Mouse (Mus musculus): Measurements from ENCODE around the gene Cab39. TPM values are rescaled to one million over a fixed set of nuclear protein-coding genes. Genes with fewer than 3 reads are reported as not detected.

Gene Cab39
- polyA plus RNA-seq, 1 experiment, result 0.93 TPM

DNA sequence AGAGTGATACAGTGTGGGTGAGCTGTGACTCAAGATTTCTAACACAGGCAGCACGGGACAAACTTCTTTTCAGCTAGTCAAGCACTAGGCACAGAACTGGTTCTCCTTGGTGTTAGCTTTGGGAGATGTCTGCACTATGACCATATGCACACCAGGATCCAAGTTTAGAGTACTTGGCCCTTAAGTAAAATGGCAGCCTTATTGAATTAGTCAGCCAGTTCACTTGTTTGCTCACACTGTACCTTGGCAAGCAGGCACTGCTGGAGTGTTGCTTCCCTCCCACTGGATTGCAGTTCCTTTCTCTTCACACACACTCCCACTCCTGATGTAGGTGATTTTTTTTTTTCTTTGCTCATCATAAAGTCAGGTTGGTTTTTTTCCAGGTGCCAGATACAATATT lies 35.8 kb downstream of the Cab39 start:
- H3K9me3 ChIP-seq (ENCODE audit: control insufficient read depth, low read length), result no peaks in the 10 kb centered on the region
- no peak for TF ChIP-seq TAL1 (IDR thresholded peaks at IDR 0.05; ENCODE audit: low read length)
- TF ChIP-seq GATA1 (IDR thresholded peaks at IDR 0.05; ENCODE audit: low read length), result no peak
- peaks cover 52% of the 10 kb centered on the region for H3K36me3 ChIP-seq (ENCODE audit: control insufficient read depth)
- H3K4me1 ChIP-seq (ENCODE audit: control insufficient read depth), result no peaks in the 10 kb centered on the region
- no peaks in the 10 kb centered on the region for H3K27me3 ChIP-seq (ENCODE audit: control insufficient read depth)
- H3K4me3 ChIP-seq (replicated peaks), result no peak overlapping the region

DNA sequence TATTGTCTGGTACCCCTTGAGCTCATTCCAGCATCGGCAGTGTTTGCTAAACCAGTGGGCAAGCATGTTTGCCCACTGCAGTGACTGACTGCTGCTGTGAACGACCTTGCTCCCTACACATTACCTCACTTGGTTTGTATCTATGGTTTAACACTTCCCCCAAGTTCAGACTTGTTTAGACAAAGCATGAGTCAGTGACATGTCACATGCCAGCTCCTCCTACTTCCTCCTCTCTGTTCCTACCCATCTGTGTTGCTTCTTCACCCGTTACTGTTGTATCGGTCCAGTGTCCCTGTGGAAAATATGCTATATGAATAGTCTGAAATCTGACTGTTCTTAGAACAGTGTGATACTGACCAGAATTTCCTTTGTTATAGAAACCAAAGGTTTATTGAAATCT lies 44.8 kb downstream of the Cab39 start:
- H3K4me3 ChIP-seq (replicated peaks), result no peak overlapping the region
- TF ChIP-seq GATA1 (IDR thresholded peaks at IDR 0.05; ENCODE audit: low read length), result no peak
- no peak for TF ChIP-seq TAL1 (IDR thresholded peaks at IDR 0.05; ENCODE audit: low read length)
- peaks cover 81% of the 10 kb centered on the region for H3K36me3 ChIP-seq (ENCODE audit: control insufficient read depth)

DNA sequence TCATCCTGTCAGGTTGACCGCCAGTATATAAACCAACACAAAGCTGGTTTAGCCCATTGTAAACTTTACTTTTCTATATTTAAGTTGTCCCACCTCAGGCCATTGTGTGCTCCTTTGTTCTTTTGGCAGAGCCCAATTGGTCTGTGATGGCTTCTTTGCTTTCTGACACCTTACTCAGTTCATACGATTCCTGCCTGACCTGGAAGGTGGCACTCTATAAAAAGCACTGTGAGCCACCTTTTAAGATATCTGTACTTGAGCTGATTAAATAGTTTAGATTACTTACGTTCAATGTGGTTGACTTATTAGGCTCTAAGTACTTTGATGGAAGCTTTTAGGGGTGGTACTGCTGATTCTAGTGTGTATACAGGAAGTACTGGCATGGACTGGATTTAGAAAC lies 46.1 kb downstream of the Cab39 start:
- H3K4me1 ChIP-seq (ENCODE audit: control insufficient read depth), result peaks cover 8% of the 10 kb centered on the region
- H3K36me3 ChIP-seq (ENCODE audit: control insufficient read depth), result peaks cover 91% of the 10 kb centered on the region
- H3K9me3 ChIP-seq (ENCODE audit: control insufficient read depth, low read length), result no peaks in the 10 kb centered on the region
- TF ChIP-seq TAL1 (IDR thresholded peaks at IDR 0.05; ENCODE audit: low read length) (no peak), GATA1 (IDR thresholded peaks at IDR 0.05; ENCODE audit: low read length) (no peak)
- no peak overlapping the region for H3K4me3 ChIP-seq (replicated peaks)
- H3K27me3 ChIP-seq (ENCODE audit: control insufficient read depth), result no peaks in the 10 kb centered on the region

More for the DNA sequence above, 44.8 kb downstream of the Cab39 start:
- Histone ChIP-seq H3K9me3 (ENCODE audit: control insufficient read depth, low read length) (no peaks in the 10 kb centered on the region), H3K27me3 (ENCODE audit: control insufficient read depth) (no peaks in the 10 kb centered on the region), H3K4me1 (ENCODE audit: control insufficient read depth) (peaks cover 8% of the 10 kb centered on the region)

- Histone ChIP-seq H3K27me3 (ENCODE audit: control insufficient read depth) (no peaks in the 10 kb centered on the region), H3K4me3 (replicated peaks) (no peak overlapping the region), H3K9me3 (ENCODE audit: control insufficient read depth, low read length) (no peaks in the 10 kb centered on the region), H3K4me1 (ENCODE audit: control insufficient read depth) (peaks cover 8% of the 10 kb centered on the region), H3K36me3 (ENCODE audit: control insufficient read depth) (peaks cover 89% of the 10 kb centered on the region)
- TF ChIP-seq GATA1 (IDR thresholded peaks at IDR 0.05; ENCODE audit: low read length), result no peak
- no peak for TF ChIP-seq TAL1 (IDR thresholded peaks at IDR 0.05; ENCODE audit: low read length)
Observed at GRCm38 (mm10) chr1:85839790-85840189, 46.5 kb downstream of the Cab39 start.

GRCm38 (mm10) chr1:85840421-85840820 lies 47.2 kb downstream of the Cab39 start:
- H3K36me3 ChIP-seq (ENCODE audit: control insufficient read depth), result peaks cover 89% of the 10 kb centered on the region
- H3K4me1 ChIP-seq (ENCODE audit: control insufficient read depth), result peaks cover 8% of the 10 kb centered on the region

GRCm38 (mm10) chr1:85842251-85842650 lies 49.0 kb downstream of the Cab39 start:
- Histone ChIP-seq H3K27me3 (ENCODE audit: control insufficient read depth) (no peaks in the 10 kb centered on the region), H3K4me1 (ENCODE audit: control insufficient read depth) (peaks cover 8% of the 10 kb centered on the region), H3K4me3 (replicated peaks) (no peak overlapping the region), H3K36me3 (ENCODE audit: control insufficient read depth) (peaks cover 88% of the 10 kb centered on the region), H3K9me3 (ENCODE audit: control insufficient read depth, low read length) (no peaks in the 10 kb centered on the region)
- TF ChIP-seq TAL1 (IDR thresholded peaks at IDR 0.05; ENCODE audit: low read length) (no peak), GATA1 (IDR thresholded peaks at IDR 0.05; ENCODE audit: low read length) (no peak)

More at GRCm38 (mm10) chr1:85840421-85840820, 47.2 kb downstream of the Cab39 start:
- H3K9me3 ChIP-seq (ENCODE audit: control insufficient read depth, low read length), result no peaks in the 10 kb centered on the region
- no peak overlapping the region for H3K4me3 ChIP-seq (replicated peaks)
- H3K27me3 ChIP-seq (ENCODE audit: control insufficient read depth), result no peaks in the 10 kb centered on the region
- no peak for TF ChIP-seq GATA1 (IDR thresholded peaks at IDR 0.05; ENCODE audit: low read length)
- no peak for TF ChIP-seq TAL1 (IDR thresholded peaks at IDR 0.05; ENCODE audit: low read length)

- Histone ChIP-seq H3K9me3 (ENCODE audit: control insufficient read depth, low read length) (no peaks in the 10 kb centered on the region), H3K27me3 (ENCODE audit: control insufficient read depth) (no peaks in the 10 kb centered on the region), H3K4me1 (ENCODE audit: control insufficient read depth) (peaks cover 6% of the 10 kb centered on the region), H3K4me3 (replicated peaks) (no peak overlapping the region), H3K36me3 (ENCODE audit: control insufficient read depth) (peaks cover 89% of the 10 kb centered on the region)
- no peak for TF ChIP-seq GATA1 (IDR thresholded peaks at IDR 0.05; ENCODE audit: low read length)
- no peak for TF ChIP-seq TAL1 (IDR thresholded peaks at IDR 0.05; ENCODE audit: low read length)
Observed at GRCm38 (mm10) chr1:85843291-85843863, 50.1 kb downstream of the Cab39 start.

GRCm38 (mm10) chr1:85844981-85845380 lies 51.7 kb downstream of the Cab39 start:
- Histone ChIP-seq H3K36me3 (ENCODE audit: control insufficient read depth) (peaks cover 92% of the 10 kb centered on the region), H3K9me3 (ENCODE audit: control insufficient read depth, low read length) (no peaks in the 10 kb centered on the region), H3K4me3 (replicated peaks) (no peak overlapping the region), H3K4me1 (ENCODE audit: control insufficient read depth) (no peaks in the 10 kb centered on the region), H3K27me3 (ENCODE audit: control insufficient read depth) (no peaks in the 10 kb centered on the region)
- TF ChIP-seq GATA1 (IDR thresholded peaks at IDR 0.05; ENCODE audit: low read length) (no peak), TAL1 (IDR thresholded peaks at IDR 0.05; ENCODE audit: low read length) (no peak)

DNA sequence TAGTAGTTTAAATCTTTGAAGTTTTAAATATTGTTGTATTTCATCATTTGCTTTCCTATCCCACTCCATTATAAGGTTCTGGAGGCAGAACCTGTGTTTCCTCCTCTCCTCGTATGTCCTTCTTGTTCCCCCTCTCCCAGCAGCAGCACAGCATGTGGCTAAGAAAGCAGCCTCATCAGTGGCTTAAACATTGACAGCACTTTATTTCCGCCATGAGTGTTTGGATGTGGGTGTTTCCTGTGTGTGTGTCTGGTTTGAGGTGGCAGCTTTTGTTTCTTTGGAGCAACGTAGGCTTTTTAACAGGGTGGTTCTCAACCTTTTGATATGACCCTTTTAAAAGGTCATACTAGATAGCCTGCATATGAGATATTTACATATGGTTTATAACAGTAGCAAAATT lies 52.2 kb downstream of the Cab39 start:
- Histone ChIP-seq H3K36me3 (ENCODE audit: control insufficient read depth) (peaks cover 92% of the 10 kb centered on the region), H3K4me3 (replicated peaks) (no peak overlapping the region), H3K4me1 (ENCODE audit: control insufficient read depth) (no peaks in the 10 kb centered on the region), H3K9me3 (ENCODE audit: control insufficient read depth, low read length) (no peaks in the 10 kb centered on the region), H3K27me3 (ENCODE audit: control insufficient read depth) (no peaks in the 10 kb centered on the region)
- TF ChIP-seq TAL1 (IDR thresholded peaks at IDR 0.05; ENCODE audit: low read length) (no peak), GATA1 (IDR thresholded peaks at IDR 0.05; ENCODE audit: low read length) (no peak)

- Histone ChIP-seq H3K27me3 (ENCODE audit: control insufficient read depth) (no peaks in the 10 kb centered on the region), H3K9me3 (ENCODE audit: control insufficient read depth, low read length) (no peaks in the 10 kb centered on the region), H3K4me1 (ENCODE audit: control insufficient read depth) (no peaks in the 10 kb centered on the region), H3K4me3 (replicated peaks) (no peak overlapping the region), H3K36me3 (ENCODE audit: control insufficient read depth) (peaks cover 87% of the 10 kb centered on the region)
- TF ChIP-seq TAL1 (IDR thresholded peaks at IDR 0.05; ENCODE audit: low read length), result no peak
- no peak for TF ChIP-seq GATA1 (IDR thresholded peaks at IDR 0.05; ENCODE audit: low read length)
Observed at GRCm38 (mm10) chr1:85849016-85849415, 55.8 kb downstream of the Cab39 start.
